Mouse (Mus musculus) ES-E14 (cell line): Measurements from ENCODE around the gene Nacc2. TPM values are rescaled to one million over a fixed set of nuclear protein-coding genes. Genes with fewer than 3 reads are reported as not detected.

Source experiments
- DNase-seq: peaks from one replicate; pipeline ENCODE4 v3.0.0-alpha.2; 2013; ENCODE audit warnings: low read depth, low spot score
- H3K27ac ChIP-seq: 2 replicates; pipeline ENCODE4 v1.5.1; 2012; ENCODE audit warnings: low read depth, mild to moderate bottlenecking, low read length, moderate library complexity, mixed read lengths; ENCODE audit not compliant: poor library complexity, insufficient read depth, severe bottlenecking
- H3K36me3 ChIP-seq: 2 replicates; pipeline ENCODE4 v1.6.1; 2012; ENCODE audit warnings: mild to moderate bottlenecking, low read length, moderate library complexity, mixed read lengths; ENCODE audit not compliant: control insufficient read depth, poor library complexity, insufficient read depth, severe bottlenecking
- H3K4me1 ChIP-seq, 2 experiments: fragments of 150-350 bp in 1 of 2; sonication (generic) in 1 of 2; 2 replicates each; pipeline ENCODE4 v1.6.1; 2012; ENCODE audit warnings: low read length in 2 of 2, mild to moderate bottlenecking in 1 of 2, mixed read lengths in 1 of 2; ENCODE audit not compliant: control insufficient read depth in 2 of 2, insufficient read depth in 2 of 2, poor library complexity in 1 of 2
- H3K4me3 ChIP-seq, 2 experiments: fragments of 150-350 bp in 1 of 2; sonication (generic) in 1 of 2; 2 replicates each; pipeline ENCODE4 v1.5.1; 2012; ENCODE audit warnings: low read length in 2 of 2, low read depth in 1 of 2, mild to moderate bottlenecking in 1 of 2, mixed read lengths in 1 of 2; ENCODE audit not compliant: insufficient read depth in 1 of 2, poor library complexity in 1 of 2, severe bottlenecking in 1 of 2
- H3K9ac ChIP-seq: 2 replicates; pipeline ENCODE4 v1.6.1; 2012; ENCODE audit warnings: low read depth, mild to moderate bottlenecking, low read length, mixed read lengths; ENCODE audit not compliant: poor library complexity, insufficient read depth, severe bottlenecking
- H3K9me3 ChIP-seq: fragments of 150-350 bp; sonication (generic); 2 replicates; pipeline ENCODE4 v1.6.1; 2012; ENCODE audit warnings: low read depth, mild to moderate bottlenecking, low read length; ENCODE audit not compliant: control insufficient read depth, insufficient read depth
- CHD2 ChIP-seq: IDR thresholded peaks from 2 replicates; pipeline ENCODE4 v1.6.1; 2014; ENCODE audit warnings: mild to moderate bottlenecking, low read depth, low read length, inconsistent platforms
- HCFC1 ChIP-seq: IDR thresholded peaks from 2 replicates; pipeline ENCODE4 v1.6.1; 2012; ENCODE audit warnings: low read length, inconsistent platforms, borderline replicate concordance; ENCODE audit not compliant: insufficient read depth
- MAFK ChIP-seq: IDR thresholded peaks from 2 replicates; pipeline ENCODE4 v1.6.1; 2014; ENCODE audit warnings: mild to moderate bottlenecking, low read depth, low read length, inconsistent platforms; ENCODE audit not compliant: insufficient read depth
- ZC3H11A ChIP-seq: IDR thresholded peaks from 2 replicates; pipeline ENCODE4 v1.6.1; 2012; ENCODE audit warnings: low read depth, mild to moderate bottlenecking, inconsistent platforms, low read length, borderline replicate concordance
- ZNF384 ChIP-seq: IDR thresholded peaks from 2 replicates; pipeline ENCODE4 v1.6.1; 2012; ENCODE audit warnings: low read depth, low read length, inconsistent platforms
- in situ Hi-C, 2 experiments: fragments of 600-800 bp; cut with MboI; formaldehyde crosslinking; loops; one replicate each; pipeline ENCODE4 v1.15.1; 2025; ENCODE audit warnings: low sequenced_read_pairs in 2 of 2, inconsistent platforms in 1 of 2; ENCODE audit not compliant: unreplicated experiment in 2 of 2
- total RNA-seq: library from RNA; depleted of rRNA; stranded (reverse); fragments of 300-350 nt; gene quantifications from 2 replicates; pipeline ENCODE4 v1.2.3, GENCODE M21; 2012

The Nacc2 gene
- total RNA-seq, 1 experiment, result 4.8 TPM

- H3K4me3 ChIP-seq, result no peak overlapping the region
- H3K4me1 ChIP-seq, result peaks cover 6% of the 10 kb centered on the region in 2 experiments; a peak in 3 of 4 replicates
- no peak overlapping the region for H3K27ac ChIP-seq
- no peak for DNase-seq
- no peak overlapping the region for H3K9ac ChIP-seq
- TF ChIP-seq HCFC1, result no peak
- TF ChIP-seq CHD2, result no peak
- no peak for TF ChIP-seq ZNF384
- TF ChIP-seq ZC3H11A, result no peak
- TF ChIP-seq MAFK, result no peak
- no peaks in the 10 kb centered on the region for H3K9me3 ChIP-seq
- H3K36me3 ChIP-seq, result no peaks in the 10 kb centered on the region
- in situ Hi-C loops, result no loop called here
These were observed 22.7 kb downstream of the Nacc2 start for GRCm38 (mm10) chr2:26100296-26100695.

DNA sequence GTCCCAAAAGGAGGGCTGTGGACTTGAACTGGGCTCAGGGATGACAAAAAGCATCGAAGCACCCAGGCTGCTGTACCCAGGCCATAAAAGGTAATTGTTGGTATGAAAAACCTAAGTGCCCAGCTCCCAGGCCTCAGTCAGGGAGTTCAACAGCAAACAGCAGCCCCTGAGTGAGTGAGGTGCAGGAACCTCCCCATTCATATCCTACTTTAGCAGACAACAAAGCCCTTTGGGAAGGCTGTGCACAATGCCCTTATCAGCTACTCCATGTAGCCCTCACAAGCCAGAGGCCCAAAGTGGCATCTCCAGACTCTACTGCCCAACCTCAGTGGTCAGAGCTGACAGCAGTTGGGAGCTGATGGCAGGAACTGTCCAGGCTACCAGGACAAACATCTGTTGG, 23.2 kb downstream of the Nacc2 start:
- H3K9ac ChIP-seq, result no peak overlapping the region
- no peaks in the 10 kb centered on the region for H3K36me3 ChIP-seq
- peaks cover 6% of the 10 kb centered on the region in 2 experiments; a peak in 3 of 4 replicates for H3K4me1 ChIP-seq
- no peaks in the 10 kb centered on the region for H3K9me3 ChIP-seq
- in situ Hi-C loops, result no loop called here
- no peak for TF ChIP-seq MAFK
- TF ChIP-seq ZC3H11A, result no peak
- TF ChIP-seq HCFC1, result no peak
- no peak for TF ChIP-seq CHD2
- TF ChIP-seq ZNF384, result no peak
- no peak overlapping the region for H3K27ac ChIP-seq
- DNase-seq, result no peak
- no peak overlapping the region for H3K4me3 ChIP-seq

GRCm38 (mm10) chr2:26099260-26099659, 23.8 kb downstream of the Nacc2 start:
- Histone ChIP-seq H3K9ac (no peak overlapping the region), H3K9me3 (no peaks in the 10 kb centered on the region), H3K4me3 (no peak overlapping the region), H3K4me1 (peaks cover 6% of the 10 kb centered on the region in 2 experiments; a peak in 3 of 4 replicates), H3K27ac (no peak overlapping the region), H3K36me3 (no peaks in the 10 kb centered on the region)
- in situ Hi-C loops, result no loop called here
- TF ChIP-seq HCFC1 (no peak), MAFK (no peak), ZC3H11A (no peak), ZNF384 (no peak), CHD2 (no peak)
- DNase-seq, result no peak

- in situ Hi-C loops, result no loop called here
- Histone ChIP-seq H3K27ac (no peak overlapping the region), H3K36me3 (no peaks in the 10 kb centered on the region), H3K4me3 (no peak overlapping the region), H3K9me3 (no peaks in the 10 kb centered on the region), H3K9ac (no peak overlapping the region), H3K4me1 (peaks cover 7 to 9% of the 10 kb centered on the region in 2 experiments; a peak in 3 of 4 replicates)
- DNase-seq, result no peak
- TF ChIP-seq HCFC1 (no peak), ZC3H11A (no peak), MAFK (no peak), CHD2 (no peak), ZNF384 (no peak)
These were observed 29.1 kb downstream of the Nacc2 start for GRCm38 (mm10) chr2:26093897-26094296.
